Mouse (Mus musculus) limb, embryonic 11.5 days (tissue): ENCODE data around the gene Fbxo10. TPM values are rescaled to one million over a fixed set of nuclear protein-coding genes. Genes with fewer than 3 reads are reported as not detected.
"Not testable (repeated sequence)": the region's sequence is repeated elsewhere in the genome, so short reads cannot be mapped to it uniquely, and the experiment has no call there.

Experiments used
- ATAC-seq: fragments of 200-750 bp; cut with Nextera tagmentation; 2 replicates; pipeline ENCODE4 v1.8.0; 2017; ENCODE audit warnings: low read depth; ENCODE audit not compliant: insufficient number of reproducible peaks, low FRiP score, low TSS enrichment
- DNase-seq: peaks from one replicate; pipeline ENCODE4 v3.0.0-alpha.2; 2015; ENCODE audit warnings: low spot score
- H3K27ac ChIP-seq: fragments of 300-500 bp; sonication (generic); replicated peaks from 2 replicates; pipeline ENCODE4 v1.5.1; 2014; ENCODE audit warnings: low read depth, mild to moderate bottlenecking, low read length
- H3K27me3 ChIP-seq: fragments of 300-500 bp; sonication (generic); 2 replicates; pipeline ENCODE4 v1.6.1; 2014; ENCODE audit warnings: mild to moderate bottlenecking, low read length, mixed read lengths; ENCODE audit not compliant: control insufficient read depth, insufficient read depth
- H3K36me3 ChIP-seq: fragments of 300-500 bp; sonication (generic); 2 replicates; pipeline ENCODE4 v1.6.1; 2014; ENCODE audit warnings: mild to moderate bottlenecking, low read length, moderate library complexity, mixed read lengths; ENCODE audit not compliant: control insufficient read depth, insufficient read depth
- H3K4me1 ChIP-seq: fragments of 300-500 bp; sonication (generic); 2 replicates; pipeline ENCODE4 v1.6.1; 2014; ENCODE audit warnings: low read length, mixed read lengths; ENCODE audit not compliant: control insufficient read depth, insufficient read depth
- H3K4me2 ChIP-seq: fragments of 300-500 bp; sonication (generic); 2 replicates; pipeline ENCODE4 v1.6.1; 2014; ENCODE audit warnings: low read depth, mild to moderate bottlenecking, moderate library complexity; ENCODE audit not compliant: severe bottlenecking
- H3K4me3 ChIP-seq: fragments of 300-500 bp; sonication (generic); 2 replicates; pipeline ENCODE4 v1.5.1; 2014; ENCODE audit warnings: low read depth, low read length
- H3K9ac ChIP-seq: fragments of 300-500 bp; sonication (generic); 2 replicates; pipeline ENCODE4 v1.6.1; 2014; ENCODE audit warnings: mild to moderate bottlenecking, low read length
- H3K9me3 ChIP-seq: fragments of 300-500 bp; sonication (generic); 2 replicates; pipeline ENCODE4 v1.6.1; 2016; ENCODE audit warnings: low read length; ENCODE audit not compliant: control insufficient read depth
- WGBS: fragments of 180-500 bp; shearing (Covaris S2); extraction: QIAGEN DNeasy Blood & Tissue Kit; methylation state at CpG from one replicate; pipeline ENCODE4 v1.1.7; 2014; 5-methylcytosine and 5-hydroxymethylcytosine counted together
- polyA plus RNA-seq: library from polyadenylated mRNA; unstranded; fragments of >200 nt; fragmentation: Nextera tagmentation; extraction: Ambion mirVana; gene quantifications from 2 replicates; pipeline ENCODE4 v1.2.1, GENCODE M21; 2014

Gene Fbxo10
- polyA plus RNA-seq, 1 experiment from 2014 or later = 10.2 TPM

- peak overlapping the region; percentile 57 for H3K4me2 ChIP-seq
- peaks cover 6% of the 10 kb centered on the region for H3K4me1 ChIP-seq
- no peaks in the 10 kb centered on the region for H3K9me3 ChIP-seq
- no peak overlapping the region for H3K27ac ChIP-seq
- no peaks in the 10 kb centered on the region for H3K36me3 ChIP-seq
- H3K9ac ChIP-seq = peak overlapping the region; percentile 87; the same call in 1 of the 2 replicates
- no peak for ATAC-seq
- DNase-seq = no peak
- H3K27me3 ChIP-seq = no peaks in the 10 kb centered on the region
- WGBS = 13% methylated on average over 11 of the region's 11 CpGs
- H3K4me3 ChIP-seq = peak overlapping the region; percentile 80
Measured at GRCm38 (mm10) chr4:45010806-45011415, 73.5 kb downstream of the Fbxo10 start.

- peaks cover 6% of the 10 kb centered on the region for H3K4me1 ChIP-seq
- H3K4me2 ChIP-seq = no peak overlapping the region
- no peaks in the 10 kb centered on the region for H3K9me3 ChIP-seq
- H3K36me3 ChIP-seq = no peaks in the 10 kb centered on the region
- no peak overlapping the region for H3K27ac ChIP-seq
- ATAC-seq (no peak), DNase-seq (no peak)
- no peak overlapping the region for H3K4me3 ChIP-seq
- 77% methylated on average over 3 of the region's 3 CpGs for WGBS
- H3K9ac ChIP-seq = no peak overlapping the region
- H3K27me3 ChIP-seq = no peaks in the 10 kb centered on the region
Measured at GRCm38 (mm10) chr4:45005452-45005851, 79.0 kb downstream of the Fbxo10 start.

DNA sequence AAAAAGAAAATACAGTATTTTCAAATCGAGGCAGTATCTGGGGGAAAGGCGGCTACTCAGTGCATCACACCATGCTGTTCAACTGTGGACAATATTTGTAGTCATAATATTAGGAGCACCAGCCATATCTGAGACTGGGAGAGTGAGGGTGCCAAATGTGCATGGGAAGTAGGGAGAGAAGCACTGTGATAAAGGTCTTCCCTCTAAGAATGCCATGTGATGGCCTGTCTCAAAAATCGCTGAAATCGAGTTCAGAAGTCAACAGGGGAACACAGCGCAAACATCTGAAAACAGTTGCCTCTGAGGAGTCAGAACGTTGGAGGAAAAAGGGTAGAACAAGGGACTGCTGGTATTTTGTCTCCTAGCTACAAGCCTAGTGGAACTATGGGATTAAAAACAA, 84.4 kb downstream of the Fbxo10 start:
- no peaks in the 10 kb centered on the region for H3K36me3 ChIP-seq
- no peaks in the 10 kb centered on the region for H3K9me3 ChIP-seq
- 90% methylated on average over 6 of the region's 6 CpGs for WGBS
- H3K4me2 ChIP-seq = no peak overlapping the region
- no peak for DNase-seq
- H3K4me1 ChIP-seq = no peaks in the 10 kb centered on the region
- no peak for ATAC-seq
- H3K27ac ChIP-seq = no peak overlapping the region
- H3K4me3 ChIP-seq = no peak overlapping the region
- H3K27me3 ChIP-seq = no peaks in the 10 kb centered on the region
- no peak overlapping the region for H3K9ac ChIP-seq

DNA sequence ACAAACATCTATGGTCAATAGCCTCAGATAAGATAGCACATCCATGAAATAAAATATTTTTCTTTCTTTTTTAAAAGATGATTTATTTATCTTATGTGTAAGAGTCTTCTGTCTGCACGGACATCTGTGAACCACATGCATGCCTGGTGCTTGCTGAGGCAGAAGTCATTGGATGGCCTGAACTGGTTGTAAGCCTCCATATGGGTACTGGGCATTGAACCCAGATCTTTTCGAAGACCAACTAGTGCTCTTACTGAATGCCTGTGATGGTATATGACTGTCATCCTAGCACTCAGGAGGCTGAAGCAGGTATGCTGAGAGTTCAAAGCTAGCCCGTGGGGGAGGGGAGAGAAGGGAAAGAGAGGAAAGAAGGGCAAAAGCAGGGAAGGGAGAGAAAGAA, 86.3 kb downstream of the Fbxo10 start:
- no peaks in the 10 kb centered on the region for H3K9me3 ChIP-seq

DNA sequence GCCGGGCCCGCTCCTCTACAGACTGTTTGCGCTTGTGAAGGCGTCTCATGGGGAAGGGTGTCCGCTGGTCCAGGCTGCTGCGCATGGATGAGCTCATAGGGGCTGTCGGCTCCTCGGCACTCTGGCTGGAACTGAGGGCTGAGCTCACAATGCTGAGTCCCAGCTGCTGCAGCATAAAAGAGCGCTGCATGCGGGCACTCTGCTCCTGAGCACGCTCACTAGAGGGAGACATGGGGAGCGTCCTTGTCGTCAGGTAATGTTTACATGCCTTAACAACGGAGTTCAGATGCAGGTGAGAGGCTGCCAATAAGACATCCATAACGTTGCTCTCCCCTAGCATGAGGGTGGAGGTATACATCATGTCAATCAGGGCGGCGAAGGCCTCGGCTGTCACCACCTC, 89.6 kb downstream of the Fbxo10 start:
- Histone ChIP-seq H3K4me1 (no peaks in the 10 kb centered on the region), H3K9ac (no peak overlapping the region), H3K36me3 (peaks cover 2% of the 10 kb centered on the region; the same call in 1 of the 2 replicates), H3K4me3 (no peak overlapping the region), H3K4me2 (no peak overlapping the region), H3K27me3 (no peaks in the 10 kb centered on the region), H3K9me3 (no peaks in the 10 kb centered on the region), H3K27ac (no peak overlapping the region)
- DNase-seq (no peak), ATAC-seq (no peak)
- 89% methylated on average over 18 of the region's 18 CpGs for WGBS

More for the DNA sequence above, 86.3 kb downstream of the Fbxo10 start:
- ATAC-seq (no peak), DNase-seq (no peak)
- peaks cover 2% of the 10 kb centered on the region; the same call in 1 of the 2 replicates for H3K36me3 ChIP-seq
- H3K4me3 ChIP-seq = no peak overlapping the region
- H3K9ac ChIP-seq = no peak overlapping the region
- H3K4me2 ChIP-seq = no peak overlapping the region
- WGBS = 79% methylated on average over 3 of the region's 3 CpGs
- H3K27me3 ChIP-seq = no peaks in the 10 kb centered on the region
- no peak overlapping the region for H3K27ac ChIP-seq
- H3K4me1 ChIP-seq = no peaks in the 10 kb centered on the region

DNA sequence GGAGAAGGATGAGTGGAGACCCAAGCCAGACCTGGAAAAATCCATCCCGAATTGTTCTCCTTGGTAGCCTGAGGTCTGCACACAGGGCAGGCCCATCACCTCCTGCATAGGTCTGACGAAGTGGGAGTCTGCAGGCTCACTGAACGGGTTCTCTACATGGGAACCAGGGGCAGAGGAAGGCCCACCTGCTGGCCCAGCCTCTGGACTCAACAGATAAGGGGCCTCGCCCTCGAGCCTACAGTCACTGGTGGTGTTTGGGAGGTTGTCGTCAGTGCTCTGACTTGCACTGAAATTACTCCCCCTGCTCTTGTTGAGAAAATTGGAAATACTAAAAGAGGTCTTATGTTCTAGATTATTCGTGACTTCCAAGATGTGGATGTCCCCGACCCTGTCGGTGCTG, 90.6 kb downstream of the Fbxo10 start:
- DNase-seq (no peak), ATAC-seq (no peak)
- Histone ChIP-seq H3K27ac (no peak overlapping the region), H3K4me3 (no peak overlapping the region), H3K27me3 (no peaks in the 10 kb centered on the region), H3K4me1 (no peaks in the 10 kb centered on the region), H3K9ac (no peak overlapping the region), H3K4me2 (no peak overlapping the region), H3K9me3 (no peaks in the 10 kb centered on the region), H3K36me3 (peaks cover 2% of the 10 kb centered on the region; the same call in 1 of the 2 replicates)
- 91% methylated on average over 9 of the region's 9 CpGs for WGBS

DNA sequence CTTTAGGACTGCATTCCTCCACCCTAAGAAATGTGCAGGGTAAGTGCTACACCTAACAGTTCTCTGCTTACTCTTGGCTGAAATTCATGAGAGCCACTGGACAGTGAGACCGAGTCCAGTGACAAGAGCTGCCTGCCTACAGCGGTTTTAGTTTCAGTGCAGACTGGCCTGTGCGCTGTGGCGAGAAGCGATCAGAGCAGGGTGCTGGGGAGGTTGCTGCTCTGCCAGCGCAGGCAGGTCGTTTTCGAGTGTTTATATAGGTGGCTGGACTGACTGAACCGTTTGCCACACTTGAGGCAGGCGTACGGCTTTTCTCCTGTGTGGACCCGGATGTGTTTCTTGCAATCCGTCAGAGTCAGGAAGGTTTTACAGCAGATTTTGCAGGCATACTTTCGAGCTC, 91.2 kb downstream of the Fbxo10 start:
- not testable (repeated sequence) for H3K9me3 ChIP-seq, H3K4me1 ChIP-seq, H3K4me2 ChIP-seq, H3K27ac ChIP-seq, DNase-seq, H3K4me3 ChIP-seq, H3K27me3 ChIP-seq, ATAC-seq, H3K36me3 ChIP-seq, H3K9ac ChIP-seq
- WGBS = 88% methylated on average over 13 of the region's 14 CpGs

DNA sequence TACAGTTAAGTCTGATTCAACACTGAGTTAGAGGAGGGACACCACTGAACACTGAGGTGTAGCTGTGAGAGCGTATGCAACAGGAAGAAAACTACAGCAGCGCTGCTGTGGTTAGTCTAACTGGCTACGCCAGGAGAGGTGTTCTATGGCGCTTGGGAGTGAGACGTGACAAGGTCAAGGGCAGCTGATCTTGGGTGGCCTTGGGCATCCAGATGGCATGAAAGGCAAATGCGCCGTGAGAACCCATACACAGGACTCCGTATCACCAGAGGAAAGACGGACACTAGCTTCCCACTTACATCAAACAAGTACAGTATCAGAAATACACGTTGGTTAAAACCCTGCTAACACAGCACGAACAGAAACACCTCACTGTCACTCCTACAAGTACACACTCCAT, 92.1 kb downstream of the Fbxo10 start:
- DNase-seq, H3K36me3 ChIP-seq, ATAC-seq, H3K9me3 ChIP-seq, H3K27ac ChIP-seq, H3K27me3 ChIP-seq, H3K4me1 ChIP-seq, H3K9ac ChIP-seq, H3K4me2 ChIP-seq, H3K4me3 ChIP-seq: not testable (repeated sequence)
- 91% methylated on average over 11 of the region's 11 CpGs for WGBS

- no peaks in the 10 kb centered on the region for H3K27me3 ChIP-seq
- 92% methylated on average over 5 of the region's 5 CpGs for WGBS
- no peaks in the 10 kb centered on the region for H3K9me3 ChIP-seq
- no peak for DNase-seq
- no peak overlapping the region for H3K9ac ChIP-seq
- peaks cover 6% of the 10 kb centered on the region; the same call in 1 of the 2 replicates for H3K36me3 ChIP-seq
- H3K27ac ChIP-seq = no peak overlapping the region
- no peaks in the 10 kb centered on the region for H3K4me1 ChIP-seq
- no peak overlapping the region for H3K4me2 ChIP-seq
- H3K4me3 ChIP-seq = no peak overlapping the region
- ATAC-seq = no peak
Measured at GRCm38 (mm10) chr4:44990560-44990959, 93.8 kb downstream of the Fbxo10 start.
